Mouse (Mus musculus): ENCODE measurements around the gene Pnkd.

DNA sequence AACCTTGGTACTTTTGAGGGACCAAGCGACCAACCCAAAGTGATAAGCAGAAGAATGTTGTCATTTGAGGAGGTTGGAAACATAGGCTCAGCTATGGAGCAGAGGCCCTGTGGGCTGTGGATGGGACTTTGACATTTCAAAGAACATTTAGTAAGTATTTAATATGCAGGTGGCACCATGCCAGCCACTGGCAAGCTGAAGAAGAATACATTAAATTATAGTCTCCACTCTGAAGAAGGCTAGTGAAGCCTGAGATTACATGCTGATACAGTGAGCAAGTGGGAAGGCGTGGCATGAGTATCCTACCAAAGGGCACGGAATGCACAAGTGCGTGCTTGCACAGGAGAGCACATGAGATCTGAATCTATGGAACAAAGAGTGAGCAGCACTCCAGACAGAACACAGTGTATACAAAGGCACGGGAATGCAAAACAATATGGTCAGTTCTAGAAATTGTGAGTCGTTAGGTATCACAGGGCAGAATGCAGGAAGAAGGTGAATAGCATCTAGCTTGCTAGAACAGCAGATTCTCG, 45.2 kb downstream of the Pnkd start:
- TF ChIP-seq CTCF (IDR thresholded peaks at IDR 0.05; ENCODE audit: control insufficient read depth, insufficient read depth, low read length) = no peak
- TF ChIP-seq POLR2A (IDR thresholded peaks at IDR 0.05; ENCODE audit: borderline replicate concordance, control insufficient read depth, low read depth, low read length) = no peak
